Mouse (Mus musculus): ENCODE measurements around the gene Cnot4. TPM values are rescaled to one million over a fixed set of nuclear protein-coding genes. Genes with fewer than 3 reads are reported as not detected.
"Not testable (repeated sequence)": the region's sequence is repeated elsewhere in the genome, so short reads cannot be mapped to it uniquely, and the experiment has no call there.

Cnot4 gene
- 34.6 and 40.6 TPM in 2 replicates for polyA plus RNA-seq (2014; fragmentation: Nextera tagmentation; extraction: Ambion mirVana)

DNA sequence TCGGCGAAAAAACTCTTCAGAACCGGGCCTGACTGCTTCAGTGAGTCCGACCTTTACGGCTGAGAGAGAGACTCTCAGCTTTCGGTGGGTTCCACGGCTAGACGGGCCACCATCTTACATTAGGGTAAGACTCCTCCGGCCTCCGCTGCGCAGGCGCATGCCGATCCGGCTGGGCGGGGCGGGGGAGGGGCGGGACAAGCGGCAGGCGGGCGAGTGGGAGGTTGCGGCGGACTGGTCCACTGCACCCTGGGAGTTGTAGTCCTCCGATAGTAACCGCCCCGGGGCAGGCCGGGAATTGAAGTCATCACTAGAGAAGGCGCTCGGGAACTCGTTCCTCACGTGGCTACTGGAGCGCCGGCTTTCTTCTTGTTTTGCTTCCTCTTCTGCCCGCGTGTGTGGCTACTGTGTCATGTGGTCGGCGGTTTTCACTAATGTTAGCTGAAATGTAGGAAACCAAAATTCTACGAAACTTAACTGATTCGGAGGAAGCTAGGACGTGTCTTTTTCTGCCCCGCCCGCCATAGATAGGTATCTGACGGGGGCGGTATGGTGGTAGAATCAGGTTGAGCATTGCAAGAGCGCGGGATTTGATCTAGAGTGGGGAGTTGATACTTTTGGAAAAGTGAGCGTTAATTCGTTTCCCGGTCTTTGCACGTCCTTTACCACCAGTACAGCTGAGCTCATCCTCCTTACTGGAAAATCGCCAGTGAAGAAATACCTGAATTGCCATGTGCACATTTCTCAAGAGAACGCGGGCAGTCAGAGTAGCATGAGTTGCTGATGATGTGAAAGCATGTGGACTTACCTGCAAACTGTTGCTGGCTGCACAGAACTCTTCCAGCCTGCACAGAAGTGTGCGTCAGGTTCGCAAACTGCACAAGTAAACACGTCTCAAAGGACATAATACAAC is at the start of gene Cnot4:
TSS of gene Cnot4 (minus strand) at position 146 of the 910 bp plus-strand sequence.
- peak within 1 kb of the TSS; percentile 85 for H3K4me2 ChIP-seq (replicated peaks; ENCODE audit: low read depth, low read length)
- H3K9me3 ChIP-seq (ENCODE audit: control insufficient read depth, low read length): no peaks in the 10 kb centered on the region
- under 1% methylated on average over 55 of the region's 55 CpGs for WGBS
- DNase-seq (ENCODE audit: low spot score): peak; percentile 99
- ATAC-seq (ENCODE audit: low FRiP score): peak; percentile 99
- H3K27me3 ChIP-seq (ENCODE audit: control insufficient read depth, insufficient read depth, low read length): no peaks in the 10 kb centered on the region
- H3K4me3 ChIP-seq (ENCODE audit: low read depth, low read length): peak within 1 kb of the TSS; percentile 70
- H3K4me1 ChIP-seq (replicated peaks; ENCODE audit: control insufficient read depth, insufficient read depth, low read length): no peaks in the 10 kb centered on the region
- H3K9ac ChIP-seq (ENCODE audit: low read depth, low read length): peak within 1 kb of the TSS; percentile 76
- H3K36me3 ChIP-seq (ENCODE audit: control insufficient read depth, insufficient read depth, low read length): no peaks in the 10 kb centered on the region
- peak within 1 kb of the TSS; percentile 70 for H3K27ac ChIP-seq (ENCODE audit: low read depth, low read length)

DNA sequence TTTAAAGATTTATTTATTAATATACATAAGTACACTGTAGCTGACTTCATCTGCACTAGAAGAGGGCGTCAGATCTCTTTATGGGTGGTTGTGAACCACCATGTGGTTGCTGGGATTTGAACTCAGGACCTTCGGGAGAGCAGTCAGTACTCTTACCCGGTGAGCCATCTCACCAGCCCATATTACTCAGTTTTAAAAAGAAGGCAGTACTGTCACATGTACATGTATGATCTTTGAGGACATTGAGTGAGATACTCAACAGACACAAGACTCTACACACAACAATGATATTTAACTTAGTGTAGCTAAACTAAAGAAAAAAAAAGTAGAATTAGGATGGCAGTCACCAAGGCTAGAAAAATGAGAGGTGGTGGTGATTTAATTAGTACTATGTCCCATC is 45.8 kb upstream of the Cnot4 start:
- not testable (repeated sequence) for H3K4me2 ChIP-seq (replicated peaks; ENCODE audit: low read depth, low read length); H3K9ac ChIP-seq (ENCODE audit: low read depth, low read length); H3K4me3 ChIP-seq (ENCODE audit: low read depth, low read length); H3K9me3 ChIP-seq (ENCODE audit: control insufficient read depth, low read length); H3K27ac ChIP-seq (ENCODE audit: low read depth, low read length); DNase-seq (ENCODE audit: low spot score); ATAC-seq (ENCODE audit: low FRiP score); H3K27me3 ChIP-seq (ENCODE audit: control insufficient read depth, insufficient read depth, low read length); H3K36me3 ChIP-seq (ENCODE audit: control insufficient read depth, insufficient read depth, low read length); H3K4me1 ChIP-seq (replicated peaks; ENCODE audit: control insufficient read depth, insufficient read depth, low read length)
- WGBS: 95% methylated on average over 3 of the region's 3 CpGs

DNA sequence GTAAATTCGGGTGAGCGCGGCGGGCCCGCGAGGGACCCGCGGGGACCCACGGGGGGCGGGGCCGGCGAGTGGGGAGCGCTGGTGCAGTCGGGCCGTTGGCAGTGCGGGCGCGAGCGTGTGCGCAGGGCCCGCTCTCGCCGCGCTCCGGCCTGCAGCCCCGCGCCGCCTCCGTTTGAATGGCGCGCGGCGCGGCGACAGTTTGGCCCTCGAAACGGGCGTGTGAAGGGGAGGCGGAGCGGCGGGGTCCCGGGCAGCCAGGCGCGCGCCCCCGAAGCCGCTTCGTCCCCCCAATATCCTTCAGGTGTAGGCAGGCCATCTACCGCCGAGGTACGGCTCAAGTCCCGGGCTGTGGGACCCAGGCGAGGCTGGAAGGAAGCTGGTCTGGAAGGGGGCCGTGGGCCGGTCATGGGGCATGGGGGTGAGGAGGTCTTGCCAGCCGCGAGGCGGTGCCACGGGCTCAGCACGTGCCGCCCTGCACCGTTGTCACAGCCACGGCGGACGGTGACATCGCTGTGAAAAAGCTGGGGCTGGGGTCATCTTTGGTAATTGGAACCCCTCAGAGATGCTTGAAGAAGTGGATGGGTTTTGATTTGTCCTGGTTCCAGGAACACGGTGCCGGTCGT is 44.2 kb upstream of the Cnot4 start:
- Histone ChIP-seq H3K4me3 (ENCODE audit: low read depth, low read length) (peak overlapping the region; percentile 86), H3K4me1 (replicated peaks; ENCODE audit: control insufficient read depth, insufficient read depth, low read length) (no peaks in the 10 kb centered on the region), H3K27me3 (ENCODE audit: control insufficient read depth, insufficient read depth, low read length) (no peaks in the 10 kb centered on the region), H3K9ac (ENCODE audit: low read depth, low read length) (peak overlapping the region; percentile 89), H3K36me3 (ENCODE audit: control insufficient read depth, insufficient read depth, low read length) (no peaks in the 10 kb centered on the region), H3K27ac (ENCODE audit: low read depth, low read length) (peak overlapping the region; percentile 96), H3K4me2 (replicated peaks; ENCODE audit: low read depth, low read length) (peak overlapping the region; percentile 83), H3K9me3 (ENCODE audit: control insufficient read depth, low read length) (no peaks in the 10 kb centered on the region)
- ATAC-seq (ENCODE audit: low FRiP score) (peak; percentile 85), DNase-seq (ENCODE audit: low spot score) (peak; percentile 69)
- WGBS: under 1% methylated on average over 53 of the region's 69 CpGs

DNA sequence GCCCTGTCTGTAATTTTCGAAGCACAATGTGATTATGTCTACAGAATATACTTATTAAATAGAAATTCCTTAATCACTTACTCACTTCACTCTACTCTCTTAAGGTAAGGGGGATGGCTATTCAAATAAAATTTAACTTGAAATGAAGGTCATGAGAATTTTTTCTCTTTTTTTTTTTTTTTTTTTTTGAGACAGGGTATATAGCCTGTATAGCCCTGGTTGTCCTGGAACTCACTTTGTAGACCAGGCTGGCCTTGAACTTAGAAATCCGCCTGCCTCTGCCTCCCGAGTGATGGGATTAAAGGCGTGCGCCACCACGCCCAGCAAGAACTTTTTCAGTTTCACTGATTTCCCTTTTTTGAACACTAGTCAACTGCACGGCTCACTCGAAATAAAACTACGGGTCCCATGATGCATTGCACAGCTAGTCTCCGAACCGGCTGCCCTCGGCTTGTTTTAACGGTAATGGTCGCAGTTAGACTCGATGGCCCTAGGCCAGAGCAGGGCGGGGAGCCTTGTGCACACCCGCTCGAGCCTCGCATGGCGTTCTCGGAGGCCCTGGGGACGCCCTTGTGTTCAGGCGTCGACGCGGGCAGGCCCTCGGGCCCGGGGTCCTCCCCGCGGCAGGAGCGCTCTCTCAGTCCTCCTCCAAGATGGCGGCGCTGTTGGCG is 43.6 kb upstream of the Cnot4 start, which contains the start of gene Nup205:
TSS of gene Nup205 (plus strand) at position 443 of the 671 bp plus-strand sequence.
- H3K4me3 ChIP-seq (ENCODE audit: low read depth, low read length): peak within 1 kb of the TSS; percentile 86
- H3K9ac ChIP-seq (ENCODE audit: low read depth, low read length): peak within 1 kb of the TSS; percentile 89
- H3K4me1 ChIP-seq (replicated peaks; ENCODE audit: control insufficient read depth, insufficient read depth, low read length): no peaks in the 10 kb centered on the region
- no peaks in the 10 kb centered on the region for H3K27me3 ChIP-seq (ENCODE audit: control insufficient read depth, insufficient read depth, low read length)
- H3K36me3 ChIP-seq (ENCODE audit: control insufficient read depth, insufficient read depth, low read length): no peaks in the 10 kb centered on the region
- DNase-seq (ENCODE audit: low spot score) (peak; percentile 88), ATAC-seq (ENCODE audit: low FRiP score) (peak; percentile 94)
- H3K9me3 ChIP-seq (ENCODE audit: control insufficient read depth, low read length): no peaks in the 10 kb centered on the region
- H3K27ac ChIP-seq (ENCODE audit: low read depth, low read length): peak within 1 kb of the TSS; percentile 96
- WGBS: 3% methylated on average over 34 of the region's 34 CpGs
- peak within 1 kb of the TSS; percentile 83 for H3K4me2 ChIP-seq (replicated peaks; ENCODE audit: low read depth, low read length)

DNA sequence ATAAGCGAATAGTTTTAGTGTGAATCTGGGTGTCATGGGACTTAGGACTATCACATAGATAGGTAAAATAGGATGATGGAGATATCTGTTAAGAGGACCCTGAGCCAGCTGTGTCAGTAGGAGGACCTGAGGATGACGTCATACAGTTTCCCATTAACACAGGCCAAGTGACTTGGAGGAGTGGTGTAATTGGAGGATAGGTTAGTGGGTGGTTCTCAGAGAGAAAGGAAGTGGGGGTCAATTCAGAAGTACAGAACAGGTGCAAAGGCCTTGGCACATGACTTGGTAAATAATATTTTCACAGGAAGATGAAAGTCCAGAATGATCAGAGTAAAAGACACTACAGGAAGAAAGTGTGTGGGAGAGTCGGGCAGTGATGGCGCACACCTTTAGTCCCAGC is 39.7 kb upstream of the Cnot4 start:
- Histone ChIP-seq H3K4me2 (replicated peaks; ENCODE audit: low read depth, low read length) (no peak overlapping the region), H3K9ac (ENCODE audit: low read depth, low read length) (no peak overlapping the region), H3K4me3 (ENCODE audit: low read depth, low read length) (no peak overlapping the region), H3K9me3 (ENCODE audit: control insufficient read depth, low read length) (no peaks in the 10 kb centered on the region), H3K4me1 (replicated peaks; ENCODE audit: control insufficient read depth, insufficient read depth, low read length) (no peaks in the 10 kb centered on the region), H3K36me3 (ENCODE audit: control insufficient read depth, insufficient read depth, low read length) (no peaks in the 10 kb centered on the region), H3K27ac (ENCODE audit: low read depth, low read length) (no peak overlapping the region), H3K27me3 (ENCODE audit: control insufficient read depth, insufficient read depth, low read length) (no peaks in the 10 kb centered on the region)
- no peak for ATAC-seq (ENCODE audit: low FRiP score)
- no peak for DNase-seq (ENCODE audit: low spot score)
- 89% methylated on average over 4 of the region's 4 CpGs for WGBS

DNA sequence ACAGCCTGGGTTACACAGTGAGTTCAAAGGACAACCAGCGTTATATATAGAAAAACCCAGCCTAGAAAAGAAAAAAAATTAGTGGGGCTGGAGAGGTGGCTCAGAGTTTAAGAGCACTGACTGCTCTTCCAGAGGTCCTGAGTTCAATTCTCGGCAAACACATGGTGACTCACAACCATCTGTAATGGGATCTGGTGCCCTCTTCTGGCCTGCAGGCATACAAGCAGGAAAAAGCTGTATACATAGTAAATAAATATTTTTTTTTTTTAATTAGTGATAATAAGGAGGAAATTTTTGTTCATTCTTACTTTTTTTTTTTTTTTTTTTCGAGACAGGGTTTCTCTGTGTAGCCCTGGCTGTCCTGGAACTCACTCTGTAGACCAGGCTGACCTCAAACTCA is 38.5 kb upstream of the Cnot4 start:
- not testable (repeated sequence) for H3K36me3 ChIP-seq (ENCODE audit: control insufficient read depth, insufficient read depth, low read length); ATAC-seq (ENCODE audit: low FRiP score); H3K27me3 ChIP-seq (ENCODE audit: control insufficient read depth, insufficient read depth, low read length); H3K4me3 ChIP-seq (ENCODE audit: low read depth, low read length); H3K9ac ChIP-seq (ENCODE audit: low read depth, low read length); H3K4me2 ChIP-seq (replicated peaks; ENCODE audit: low read depth, low read length); H3K27ac ChIP-seq (ENCODE audit: low read depth, low read length); H3K4me1 ChIP-seq (replicated peaks; ENCODE audit: control insufficient read depth, insufficient read depth, low read length); H3K9me3 ChIP-seq (ENCODE audit: control insufficient read depth, low read length); DNase-seq (ENCODE audit: low spot score)
- WGBS: 64% methylated on average over 3 of the region's 3 CpGs

DNA sequence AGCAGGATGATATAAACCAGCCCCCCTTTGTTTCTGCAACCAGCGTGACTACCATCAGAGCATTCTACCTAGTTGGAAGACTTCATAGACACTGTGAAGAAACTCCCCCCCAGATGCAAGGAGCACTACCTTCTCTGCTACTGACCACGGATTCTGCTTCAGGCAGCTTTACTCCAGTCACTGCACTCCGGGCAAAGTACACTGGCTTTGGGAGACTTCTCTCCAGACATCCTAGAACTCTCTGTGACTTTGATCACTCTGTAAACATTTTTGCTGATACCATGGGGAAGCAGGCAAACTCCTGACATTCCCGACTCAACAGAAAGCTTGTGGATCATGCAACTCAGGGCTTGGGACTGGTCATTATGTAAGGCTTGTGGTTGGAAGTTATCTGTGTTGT is 35.7 kb upstream of the Cnot4 start:
- H3K4me3 ChIP-seq (ENCODE audit: low read depth, low read length): no peak overlapping the region
- no peak overlapping the region for H3K4me2 ChIP-seq (replicated peaks; ENCODE audit: low read depth, low read length)
- H3K9me3 ChIP-seq (ENCODE audit: control insufficient read depth, low read length): no peaks in the 10 kb centered on the region
- no peak overlapping the region for H3K27ac ChIP-seq (ENCODE audit: low read depth, low read length)
- no peaks in the 10 kb centered on the region for H3K27me3 ChIP-seq (ENCODE audit: control insufficient read depth, insufficient read depth, low read length)
- 80% methylated on average over 4 of the region's 4 CpGs for WGBS
- H3K4me1 ChIP-seq (replicated peaks; ENCODE audit: control insufficient read depth, insufficient read depth, low read length): no peaks in the 10 kb centered on the region
- H3K36me3 ChIP-seq (ENCODE audit: control insufficient read depth, insufficient read depth, low read length): no peaks in the 10 kb centered on the region
- H3K9ac ChIP-seq (ENCODE audit: low read depth, low read length): no peak overlapping the region
- DNase-seq (ENCODE audit: low spot score) (no peak), ATAC-seq (ENCODE audit: low FRiP score) (no peak)

DNA sequence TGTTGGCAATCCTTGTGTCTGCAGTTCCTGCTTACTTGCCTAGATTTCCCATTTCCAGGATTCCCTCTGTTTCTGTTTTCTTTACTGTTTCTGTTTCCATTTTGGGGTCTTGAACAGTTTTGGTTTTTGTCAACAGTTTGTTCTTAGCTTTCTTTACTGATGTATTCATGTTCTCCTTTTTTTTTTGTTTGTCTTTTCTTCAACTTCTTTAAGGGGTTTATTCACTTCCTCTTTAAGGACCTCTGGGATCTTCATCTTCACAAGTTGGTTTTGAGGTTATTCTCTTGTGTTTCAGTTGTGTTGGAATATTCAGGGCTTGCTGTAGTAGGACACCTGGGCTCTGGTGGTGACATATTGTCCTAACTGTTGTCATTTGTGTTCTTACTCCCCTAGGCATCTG is 21.0 kb upstream of the Cnot4 start:
- H3K36me3 ChIP-seq (ENCODE audit: control insufficient read depth, insufficient read depth, low read length): no peaks in the 10 kb centered on the region
- H3K4me3 ChIP-seq (ENCODE audit: low read depth, low read length): no peak overlapping the region
- H3K9ac ChIP-seq (ENCODE audit: low read depth, low read length): no peak overlapping the region
- H3K27me3 ChIP-seq (ENCODE audit: control insufficient read depth, insufficient read depth, low read length): no peaks in the 10 kb centered on the region
- DNase-seq (ENCODE audit: low spot score): no peak
- no peak overlapping the region for H3K4me2 ChIP-seq (replicated peaks; ENCODE audit: low read depth, low read length)
- H3K4me1 ChIP-seq (replicated peaks; ENCODE audit: control insufficient read depth, insufficient read depth, low read length): no peaks in the 10 kb centered on the region
- H3K27ac ChIP-seq (ENCODE audit: low read depth, low read length): no peak overlapping the region
- H3K9me3 ChIP-seq (ENCODE audit: control insufficient read depth, low read length): no peaks in the 10 kb centered on the region
- ATAC-seq (ENCODE audit: low FRiP score): no peak
